Mouse (Mus musculus) heart, embryonic 10.5 days (tissue): ENCODE data around the gene Ermard. TPM values are rescaled to one million over a fixed set of nuclear protein-coding genes. Genes with fewer than 3 reads are reported as not detected.

Experiments
- DNase-seq: peaks from one replicate; pipeline ENCODE4 v3.0.0-alpha.2; 2017; ENCODE audit warnings: low spot score
- H3K27ac ChIP-seq: fragments of 300-500 bp; sonication (generic); 2 replicates; pipeline ENCODE4 v1.5.1; 2016; ENCODE audit warnings: mild to moderate bottlenecking
- H3K27me3 ChIP-seq: fragments of 300-500 bp; sonication (generic); 2 replicates; pipeline ENCODE4 v1.6.1; 2016; ENCODE audit warnings: mild to moderate bottlenecking; ENCODE audit not compliant: poor library complexity, insufficient read depth, severe bottlenecking
- H3K36me3 ChIP-seq: fragments of 300-500 bp; sonication (generic); 2 replicates; pipeline ENCODE4 v1.6.1; 2016; ENCODE audit warnings: mild to moderate bottlenecking, moderate library complexity
- H3K4me1 ChIP-seq: fragments of 300-500 bp; sonication (generic); 2 replicates; pipeline ENCODE4 v1.6.1; 2016; ENCODE audit warnings: mild to moderate bottlenecking
- H3K4me3 ChIP-seq: fragments of 300-500 bp; sonication (generic); 2 replicates; pipeline ENCODE4 v1.5.1; 2016; ENCODE audit warnings: mild to moderate bottlenecking, moderate library complexity
- H3K9me3 ChIP-seq: fragments of 300-500 bp; sonication (generic); 2 replicates; pipeline ENCODE4 v1.6.1; 2016; ENCODE audit warnings: mild to moderate bottlenecking, moderate library complexity
- WGBS: fragments of 180-500 bp; shearing (Covaris S2); methylation state at CpG from one replicate; pipeline ENCODE4 v1.1.7; 2016; 5-methylcytosine and 5-hydroxymethylcytosine counted together
- polyA plus RNA-seq: library from polyadenylated mRNA; unstranded; fragments of >200 nt; fragmentation: Nextera tagmentation; extraction: Ambion mirVana; gene quantifications from 2 replicates; pipeline ENCODE4 v1.2.1, GENCODE M21; 2016

Gene Ermard
- polyA plus RNA-seq, 1 experiment from 2014 or later = 80.2 TPM

- peak; percentile 73 for DNase-seq
- Histone ChIP-seq H3K27ac (peak overlapping the region; percentile 37; the same call in 1 of the 2 replicates), H3K4me3 (no peak overlapping the region), H3K27me3 (no peaks in the 10 kb centered on the region), H3K36me3 (no peaks in the 10 kb centered on the region), H3K4me1 (peaks cover 30% of the 10 kb centered on the region), H3K9me3 (no peaks in the 10 kb centered on the region)
- 46% methylated on average over 8 of the region's 8 CpGs for WGBS
Observed at GRCm38 (mm10) chr17:15068040-15068792, 27.2 kb downstream of the Ermard start.

DNA sequence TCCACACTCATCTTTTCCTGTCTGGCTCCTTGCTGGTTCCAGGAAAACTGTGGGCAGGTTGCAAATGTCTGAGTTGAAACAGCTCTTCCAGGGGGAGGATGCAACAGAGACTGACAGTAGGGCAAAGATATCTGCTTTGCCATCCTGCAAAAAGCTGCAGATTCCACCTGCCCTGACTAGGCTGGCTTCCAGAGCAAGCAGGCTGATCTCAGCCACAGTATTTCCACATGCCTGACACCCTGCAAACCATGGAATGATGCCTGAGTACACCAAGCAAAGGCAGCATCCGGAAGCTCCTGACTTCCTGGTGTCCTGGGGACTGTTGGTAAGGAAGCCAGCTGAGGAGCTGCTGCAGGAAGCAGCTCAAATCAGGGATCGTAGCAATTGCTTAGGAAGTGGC lies 28.1 kb downstream of the Ermard start:
- Histone ChIP-seq H3K9me3 (no peaks in the 10 kb centered on the region), H3K36me3 (no peaks in the 10 kb centered on the region), H3K27ac (no peak overlapping the region), H3K4me1 (peaks cover 30% of the 10 kb centered on the region), H3K27me3 (no peaks in the 10 kb centered on the region), H3K4me3 (no peak overlapping the region)
- 50% methylated on average over 2 of the region's 2 CpGs for WGBS
- DNase-seq = no peak

GRCm38 (mm10) chr17:15072211-15072610 lies 31.2 kb downstream of the Ermard start:
- 86% methylated on average over 2 of the region's 2 CpGs for WGBS
- no peak overlapping the region for H3K4me3 ChIP-seq
- H3K27me3 ChIP-seq = no peaks in the 10 kb centered on the region
- no peak for DNase-seq
- H3K27ac ChIP-seq = no peak overlapping the region
- H3K9me3 ChIP-seq = no peaks in the 10 kb centered on the region
- no peaks in the 10 kb centered on the region for H3K36me3 ChIP-seq
- peaks cover 20% of the 10 kb centered on the region for H3K4me1 ChIP-seq

GRCm38 (mm10) chr17:15075033-15075432 lies 34.0 kb downstream of the Ermard start:
- Histone ChIP-seq H3K4me3 (no peak overlapping the region), H3K27me3 (no peaks in the 10 kb centered on the region), H3K4me1 (peaks cover 6% of the 10 kb centered on the region; the same call in 1 of the 2 replicates), H3K9me3 (no peaks in the 10 kb centered on the region), H3K27ac (0 out of 2 replicates have a peak overlapping the region, but pooled peaks have one; percentile 36), H3K36me3 (no peaks in the 10 kb centered on the region)
- no peak for DNase-seq
- WGBS = 62% methylated on average over 8 of the region's 8 CpGs

GRCm38 (mm10) chr17:15077536-15077935 lies 36.5 kb downstream of the Ermard start:
- WGBS = 27% methylated on average over 2 of the region's 2 CpGs
- Histone ChIP-seq H3K4me1 (peaks cover 6% of the 10 kb centered on the region; the same call in 1 of the 2 replicates), H3K36me3 (no peaks in the 10 kb centered on the region), H3K27ac (no peak overlapping the region), H3K9me3 (no peaks in the 10 kb centered on the region), H3K27me3 (peaks cover 4% of the 10 kb centered on the region; the same call in 1 of the 2 replicates), H3K4me3 (no peak overlapping the region)
- no peak for DNase-seq

GRCm38 (mm10) chr17:15084226-15084848 lies 43.3 kb downstream of the Ermard start:
- peak; percentile 91 for DNase-seq
- H3K27me3 ChIP-seq = peaks cover 19% of the 10 kb centered on the region; the same call in 1 of the 2 replicates
- peak overlapping the region; percentile 44; the same call in 1 of the 2 replicates for H3K27ac ChIP-seq
- WGBS = 20% methylated on average over 13 of the region's 13 CpGs
- H3K9me3 ChIP-seq = no peaks in the 10 kb centered on the region
- H3K4me3 ChIP-seq = peak overlapping the region; percentile 13; the same call in 1 of the 2 replicates
- H3K36me3 ChIP-seq = no peaks in the 10 kb centered on the region
- peaks cover 26% of the 10 kb centered on the region for H3K4me1 ChIP-seq

- whole genome bisulfite sequencing = 44% methylated on average over 2 of the region's 2 CpGs
- H3K27ac ChIP-seq = peak overlapping the region; percentile 44; the same call in 1 of the 2 replicates
- no peak for DNase-seq
- no peak overlapping the region for H3K4me3 ChIP-seq
- H3K27me3 ChIP-seq = peaks cover 19% of the 10 kb centered on the region; the same call in 1 of the 2 replicates
- H3K36me3 ChIP-seq = no peaks in the 10 kb centered on the region
- H3K4me1 ChIP-seq = peaks cover 26% of the 10 kb centered on the region
- no peaks in the 10 kb centered on the region for H3K9me3 ChIP-seq
Observed at GRCm38 (mm10) chr17:15085006-15085405, 44.0 kb downstream of the Ermard start.

- H3K9me3 ChIP-seq = no peaks in the 10 kb centered on the region
- peaks cover 12% of the 10 kb centered on the region; the same call in 1 of the 2 replicates for H3K27me3 ChIP-seq
- H3K36me3 ChIP-seq = no peaks in the 10 kb centered on the region
- peaks cover 26% of the 10 kb centered on the region for H3K4me1 ChIP-seq
- no peak overlapping the region for H3K4me3 ChIP-seq
- 38% methylated on average over 2 of the region's 2 CpGs for WGBS
- no peak overlapping the region for H3K27ac ChIP-seq
- no peak for DNase-seq
Observed at GRCm38 (mm10) chr17:15088166-15088565, 47.2 kb downstream of the Ermard start.

- no peaks in the 10 kb centered on the region for H3K9me3 ChIP-seq
- no peak for DNase-seq
- 26% methylated on average over 8 of the region's 8 CpGs for WGBS
- H3K4me3 ChIP-seq = no peak overlapping the region
- H3K27ac ChIP-seq = no peak overlapping the region
- peaks cover 26% of the 10 kb centered on the region for H3K4me1 ChIP-seq
- peaks cover 9% of the 10 kb centered on the region; the same call in 1 of the 2 replicates for H3K27me3 ChIP-seq
- no peaks in the 10 kb centered on the region for H3K36me3 ChIP-seq
Observed at GRCm38 (mm10) chr17:15088591-15089001, 47.6 kb downstream of the Ermard start.

DNA sequence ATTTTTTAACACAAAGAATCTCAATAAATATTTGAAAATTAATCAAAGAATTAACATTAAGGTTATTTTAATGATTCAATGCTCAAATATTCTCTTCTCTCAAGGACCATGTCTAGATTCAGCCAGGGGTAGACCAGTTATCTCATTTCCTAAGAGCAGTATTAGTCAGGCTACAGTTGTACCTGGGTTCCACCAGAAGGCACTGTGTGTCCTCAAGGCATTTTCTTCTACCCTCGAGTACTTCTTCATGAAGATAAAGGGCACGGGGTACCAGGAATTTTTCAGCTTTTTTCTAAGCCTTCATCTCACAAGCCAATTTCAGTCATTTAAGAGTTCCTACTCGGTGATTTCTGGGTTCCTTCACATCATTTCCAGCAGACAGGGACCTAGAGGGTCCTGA lies 50.7 kb downstream of the Ermard start:
- WGBS = 78% methylated on average over 3 of the region's 3 CpGs
- no peaks in the 10 kb centered on the region for H3K9me3 ChIP-seq

GRCm38 (mm10) chr17:15093523-15093922 lies 52.5 kb downstream of the Ermard start:
- Histone ChIP-seq H3K9me3 (no peaks in the 10 kb centered on the region), H3K27me3 (no peaks in the 10 kb centered on the region), H3K36me3 (no peaks in the 10 kb centered on the region), H3K4me1 (peaks cover 6% of the 10 kb centered on the region), H3K27ac (no peak overlapping the region), H3K4me3 (no peak overlapping the region)
- WGBS = 30% methylated on average over 3 of the region's 3 CpGs
- DNase-seq = no peak

More for the DNA sequence above, 50.7 kb downstream of the Ermard start:
- Histone ChIP-seq H3K27me3 (no peaks in the 10 kb centered on the region), H3K36me3 (no peaks in the 10 kb centered on the region), H3K4me3 (no peak overlapping the region), H3K4me1 (peaks cover 12% of the 10 kb centered on the region), H3K27ac (no peak overlapping the region)
- no peak for DNase-seq

GRCm38 (mm10) chr17:15096853-15097252 lies 55.8 kb downstream of the Ermard start:
- WGBS = 70% methylated on average over 6 of the region's 6 CpGs
- no peaks in the 10 kb centered on the region for H3K4me1 ChIP-seq
- no peak overlapping the region for H3K4me3 ChIP-seq
- H3K36me3 ChIP-seq = no peaks in the 10 kb centered on the region
- no peak overlapping the region for H3K27ac ChIP-seq
- H3K9me3 ChIP-seq = no peaks in the 10 kb centered on the region
- no peak for DNase-seq
- H3K27me3 ChIP-seq = peaks cover 4% of the 10 kb centered on the region; the same call in 1 of the 2 replicates

DNA sequence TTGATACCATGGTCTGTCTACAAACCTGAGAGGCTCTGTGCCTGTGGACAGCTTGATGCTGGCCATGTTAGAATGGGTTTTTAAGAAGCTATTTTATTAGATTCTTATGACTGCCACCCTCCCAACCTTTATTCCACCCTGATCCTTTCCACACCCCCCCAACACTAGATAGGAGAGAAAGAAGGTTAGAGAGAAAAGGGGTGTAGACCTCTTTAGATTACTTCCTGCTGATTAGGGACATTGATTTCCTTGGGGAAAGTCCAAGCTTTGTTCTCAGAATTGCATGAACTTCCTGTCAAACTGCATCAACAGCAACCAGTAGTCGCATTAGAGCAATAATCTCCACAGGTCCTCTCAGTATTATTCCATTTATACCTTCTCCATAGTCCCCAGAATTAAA lies 57.7 kb downstream of the Ermard start:
- peaks cover 4% of the 10 kb centered on the region; the same call in 1 of the 2 replicates for H3K27me3 ChIP-seq
- WGBS = 67% methylated on average over 1 of the region's 1 CpGs
- H3K4me3 ChIP-seq = no peak overlapping the region
- no peak for DNase-seq
- H3K9me3 ChIP-seq = no peaks in the 10 kb centered on the region
- H3K27ac ChIP-seq = no peak overlapping the region
- no peaks in the 10 kb centered on the region for H3K4me1 ChIP-seq
- H3K36me3 ChIP-seq = no peaks in the 10 kb centered on the region
